Mouse (Mus musculus) liver, postnatal 0 days (tissue): ENCODE measurements around the gene 1600012H06Rik. TPM values are rescaled to one million over a fixed set of nuclear protein-coding genes. Genes with fewer than 3 reads are reported as not detected.
A peak's percentile ranks its signal among the peaks of the same experiment; 100 is the strongest.

ENCODE experiments used
- ATAC-seq: fragments of 200-750 bp; cut with Nextera tagmentation; 2 replicates; pipeline ENCODE4 v1.8.0; 2017; ENCODE audit warnings: mild to moderate bottlenecking, moderate library complexity
- DNase-seq: peaks from one replicate; pipeline ENCODE4 v3.0.0-alpha.2; 2016
- H3K27ac ChIP-seq: fragments of 300-500 bp; sonication (generic); 2 replicates; pipeline ENCODE4 v1.5.1; 2014; ENCODE audit warnings: antibody characterized with exemption, moderate library complexity, mild to moderate bottlenecking, low read depth
- H3K27me3 ChIP-seq: fragments of 300-500 bp; sonication (generic); 2 replicates; pipeline ENCODE4 v1.6.1; 2014; ENCODE audit warnings: low read length, control low read depth, mixed read lengths; ENCODE audit not compliant: insufficient read depth
- H3K36me3 ChIP-seq: fragments of 300-500 bp; sonication (generic); replicated peaks from 2 replicates; pipeline ENCODE4 v1.6.1; 2014; ENCODE audit warnings: mild to moderate bottlenecking, control low read depth, low read length, moderate library complexity, mixed read lengths; ENCODE audit not compliant: insufficient read depth
- H3K4me1 ChIP-seq: fragments of 300-500 bp; sonication (generic); 2 replicates; pipeline ENCODE4 v1.6.1; 2014; ENCODE audit warnings: antibody characterized with exemption, mild to moderate bottlenecking, control low read depth; ENCODE audit not compliant: insufficient read depth
- H3K4me2 ChIP-seq: fragments of 300-500 bp; sonication (generic); 2 replicates; pipeline ENCODE4 v1.6.1; 2014; ENCODE audit warnings: low read depth, mild to moderate bottlenecking, low read length, moderate library complexity, mixed read lengths
- H3K4me3 ChIP-seq: fragments of 300-500 bp; sonication (generic); 2 replicates; pipeline ENCODE4 v1.5.1; 2014; ENCODE audit warnings: low read depth, low read length
- H3K9ac ChIP-seq: fragments of 300-500 bp; sonication (generic); replicated peaks from 2 replicates; pipeline ENCODE4 v1.6.1; 2014; ENCODE audit warnings: mild to moderate bottlenecking, moderate library complexity
- H3K9me3 ChIP-seq: fragments of 300-500 bp; sonication (generic); 2 replicates; pipeline ENCODE4 v1.6.1; 2016; ENCODE audit warnings: mild to moderate bottlenecking, control low read depth, low read length, mixed read lengths
- CTCF ChIP-seq: sonication (generic); IDR thresholded peaks from 2 replicates; pipeline ENCODE4 v1.5.1; 2016; ENCODE audit warnings: antibody characterized with exemption, low read depth
- EP300 ChIP-seq: IDR thresholded peaks from 2 replicates; pipeline ENCODE4 v1.6.1; 2016; ENCODE audit warnings: antibody characterized with exemption, low read depth, mild to moderate bottlenecking
- WGBS: fragments of 180-500 bp; shearing (Covaris S2); extraction: QIAGEN DNeasy Blood & Tissue Kit; methylation state at CpG from one replicate; pipeline ENCODE4 v1.1.7; 2014; ENCODE audit not compliant: insufficient replicate concordance; 5-methylcytosine and 5-hydroxymethylcytosine counted together
- polyA plus RNA-seq: library from polyadenylated mRNA; unstranded; fragments of >200 nt; fragmentation: Nextera tagmentation; extraction: Ambion mirVana; gene quantifications from 2 replicates; pipeline ENCODE4 v1.2.1, GENCODE M21; 2015

1600012H06Rik gene
- polyA plus RNA-seq, 1 experiment from 2014 or later, result 21.3 TPM

DNA sequence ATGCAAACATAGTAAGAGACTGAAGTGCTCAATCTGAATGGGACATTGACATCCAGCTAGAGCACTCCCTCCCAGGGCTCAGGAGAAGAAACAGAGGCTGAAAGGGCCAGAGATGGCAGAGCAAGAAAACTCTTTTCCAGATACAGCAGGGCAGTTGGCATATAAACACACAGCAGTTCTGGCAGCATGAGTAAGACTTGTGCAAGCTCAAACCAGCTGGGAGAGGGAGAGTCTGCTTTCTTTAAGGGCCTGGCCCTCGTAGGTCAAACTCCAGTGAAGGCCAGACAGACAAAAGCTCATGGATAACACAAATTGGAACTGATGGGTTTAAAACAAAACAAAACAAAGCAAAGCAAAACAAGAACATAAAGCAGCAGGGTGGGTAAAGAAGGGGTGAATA lies 36.4 kb upstream of the 1600012H06Rik start:
- Histone ChIP-seq H3K4me2 (no peak overlapping the region), H3K27ac (no peak overlapping the region), H3K9ac (no peak overlapping the region), H3K4me1 (no peaks in the 10 kb centered on the region), H3K27me3 (no peaks in the 10 kb centered on the region), H3K36me3 (no peaks in the 10 kb centered on the region), H3K4me3 (no peak overlapping the region), H3K9me3 (no peaks in the 10 kb centered on the region)
- no peak for DNase-seq
- TF ChIP-seq CTCF (no peak), EP300 (no peak)
- WGBS, result 18% methylated on average over 1 of the region's 1 CpGs
- no peak for ATAC-seq

DNA sequence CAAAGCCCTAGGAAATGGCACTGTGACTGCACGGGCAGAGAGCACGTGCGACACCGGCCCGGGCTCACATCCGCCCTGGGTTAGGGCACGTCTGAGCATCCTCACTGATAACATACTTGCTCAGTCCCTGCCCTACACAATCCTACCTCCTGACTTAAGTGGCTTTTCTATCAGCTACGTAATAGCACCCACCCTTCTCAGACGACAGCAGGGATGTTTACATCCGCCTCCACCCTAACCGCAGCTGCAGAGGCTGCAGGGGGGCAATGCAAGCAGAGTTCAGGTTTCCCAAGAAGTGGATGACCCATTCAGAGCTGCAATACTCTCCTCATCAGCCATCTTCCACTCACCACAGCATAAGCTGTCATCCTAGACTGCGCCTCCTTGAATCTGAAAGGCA lies 35.8 kb upstream of the 1600012H06Rik start:
- H3K9ac ChIP-seq, result no peak overlapping the region

DNA sequence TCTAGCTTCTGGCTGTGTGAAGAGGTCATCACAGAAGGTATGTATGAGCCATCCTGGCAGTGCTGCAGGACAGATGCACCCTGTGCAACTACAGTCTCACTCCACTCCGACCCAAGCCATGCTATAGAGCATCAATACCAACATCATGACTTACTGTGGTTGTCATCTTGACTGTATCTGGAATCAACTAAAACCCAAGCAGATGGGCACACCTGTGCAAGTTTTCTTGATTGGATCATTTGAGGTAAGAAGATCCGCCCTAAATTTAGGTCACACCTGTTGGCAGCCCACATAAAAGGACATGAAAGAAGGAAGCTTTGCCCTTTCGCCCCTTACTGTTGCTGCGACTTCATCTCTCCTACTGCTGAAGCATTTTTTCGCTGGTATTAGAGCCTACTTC lies 33.7 kb upstream of the 1600012H06Rik start:
- TF ChIP-seq CTCF, result no peak
- TF ChIP-seq EP300, result no peak
- 63% methylated on average over 5 of the region's 5 CpGs for WGBS

More for the DNA sequence above, 35.8 kb upstream of the 1600012H06Rik start:
- Histone ChIP-seq H3K27me3 (no peaks in the 10 kb centered on the region), H3K4me2 (no peak overlapping the region), H3K4me1 (no peaks in the 10 kb centered on the region), H3K27ac (no peak overlapping the region), H3K4me3 (no peak overlapping the region), H3K9me3 (no peaks in the 10 kb centered on the region), H3K36me3 (no peaks in the 10 kb centered on the region)
- DNase-seq (no peak), ATAC-seq (no peak)
- 62% methylated on average over 12 of the region's 12 CpGs for whole genome bisulfite sequencing
- TF ChIP-seq EP300 (no peak), CTCF (no peak)

DNA sequence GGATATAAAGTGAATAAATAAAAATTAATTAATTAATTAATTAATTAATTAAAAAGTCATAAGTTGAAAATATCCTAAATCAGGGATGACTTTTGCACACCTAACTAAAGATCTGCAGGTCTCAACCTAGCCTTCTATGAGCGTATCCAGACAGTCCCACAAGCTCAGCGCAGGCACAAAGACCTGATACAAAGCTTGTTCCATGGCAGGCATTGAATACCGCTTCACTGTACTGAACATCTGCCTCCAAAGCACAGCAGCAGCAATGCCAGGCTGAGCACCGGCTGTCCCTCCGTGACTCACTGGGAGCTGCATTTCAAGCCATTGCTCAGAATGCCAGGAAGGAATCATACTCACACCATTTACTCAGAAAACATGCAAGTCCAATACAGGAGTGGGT lies 32.2 kb upstream of the 1600012H06Rik start:
- Histone ChIP-seq H3K9me3 (no peaks in the 10 kb centered on the region), H3K9ac (no peak overlapping the region), H3K4me2 (no peak overlapping the region), H3K27ac (no peak overlapping the region), H3K27me3 (no peaks in the 10 kb centered on the region), H3K4me1 (no peaks in the 10 kb centered on the region), H3K36me3 (no peaks in the 10 kb centered on the region), H3K4me3 (no peak overlapping the region)
- no peak for TF ChIP-seq EP300
- TF ChIP-seq CTCF, result no peak
- DNase-seq (no peak), ATAC-seq (no peak)
- WGBS, result 83% methylated on average over 5 of the region's 5 CpGs

More for the DNA sequence above, 33.7 kb upstream of the 1600012H06Rik start:
- no peak overlapping the region for H3K27ac ChIP-seq
- no peaks in the 10 kb centered on the region for H3K27me3 ChIP-seq
- H3K9me3 ChIP-seq, result no peaks in the 10 kb centered on the region
- H3K36me3 ChIP-seq, result no peaks in the 10 kb centered on the region
- H3K4me1 ChIP-seq, result no peaks in the 10 kb centered on the region
- no peak overlapping the region for H3K4me3 ChIP-seq
- DNase-seq, result no peak
- no peak overlapping the region for H3K4me2 ChIP-seq
- ATAC-seq, result no peak
- H3K9ac ChIP-seq, result no peak overlapping the region

- no peak overlapping the region for H3K4me2 ChIP-seq
- DNase-seq, result no peak
Observed at GRCm38 (mm10) chr17:14912420-14912819, 30.6 kb upstream of the 1600012H06Rik start.

GRCm38 (mm10) chr17:14912981-14913380 lies 30.0 kb upstream of the 1600012H06Rik start:
- TF ChIP-seq EP300, result no peak
- TF ChIP-seq CTCF, result no peak
- ATAC-seq (no peak), DNase-seq (no peak)
- Histone ChIP-seq H3K27me3 (no peaks in the 10 kb centered on the region), H3K4me3 (no peak overlapping the region), H3K9ac (no peak overlapping the region), H3K9me3 (no peaks in the 10 kb centered on the region), H3K4me1 (no peaks in the 10 kb centered on the region), H3K36me3 (no peaks in the 10 kb centered on the region), H3K4me2 (no peak overlapping the region), H3K27ac (no peak overlapping the region)
- WGBS, result 79% methylated on average over 8 of the region's 8 CpGs

More at GRCm38 (mm10) chr17:14912420-14912819, 30.6 kb upstream of the 1600012H06Rik start:
- Histone ChIP-seq H3K9ac (no peak overlapping the region), H3K36me3 (no peaks in the 10 kb centered on the region), H3K27ac (no peak overlapping the region), H3K4me3 (no peak overlapping the region), H3K9me3 (no peaks in the 10 kb centered on the region), H3K27me3 (no peaks in the 10 kb centered on the region), H3K4me1 (no peaks in the 10 kb centered on the region)
- TF ChIP-seq EP300 (no peak), CTCF (peak; percentile 44)
- whole genome bisulfite sequencing, result 45% methylated on average over 6 of the region's 6 CpGs
- no peak for ATAC-seq

DNA sequence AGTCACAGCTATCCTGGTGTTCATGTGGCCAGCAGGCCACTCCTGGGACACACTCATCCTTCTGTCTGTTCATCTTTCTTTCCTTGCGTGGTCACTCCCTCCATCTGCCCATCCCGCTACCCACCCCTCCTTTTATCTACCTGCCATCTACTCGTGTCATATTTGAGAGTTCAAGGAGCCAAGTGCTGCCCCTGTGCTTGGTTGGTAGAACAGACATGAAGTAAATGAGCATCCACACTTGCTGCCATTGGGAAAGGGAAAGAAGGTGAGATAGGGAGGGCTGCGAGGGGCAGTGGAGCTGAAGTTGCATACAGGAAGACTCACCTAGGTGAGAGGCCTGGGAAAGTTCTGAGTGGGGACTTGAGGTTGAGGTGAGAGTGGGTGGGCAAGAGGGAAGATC lies 28.6 kb upstream of the 1600012H06Rik start:
- Histone ChIP-seq H3K4me2 (no peak overlapping the region), H3K36me3 (no peaks in the 10 kb centered on the region), H3K9ac (no peak overlapping the region), H3K4me3 (no peak overlapping the region), H3K27me3 (no peaks in the 10 kb centered on the region), H3K4me1 (no peaks in the 10 kb centered on the region), H3K9me3 (no peaks in the 10 kb centered on the region), H3K27ac (no peak overlapping the region)
- TF ChIP-seq CTCF, result no peak
- no peak for TF ChIP-seq EP300
- WGBS, result 86% methylated on average over 4 of the region's 4 CpGs
- DNase-seq (no peak), ATAC-seq (no peak)
